Comparison of ENCODE assay signal across 37 mouse cellular contexts in genomic region chr17:12949669-12950068, GRCm38 (mm10). TPM values are rescaled to one million over a fixed set of nuclear protein-coding genes. Genes with fewer than 3 reads are reported as not detected.
"Had no signal": no experiment of that assay in that cellular context is flagged by ENCODE, and none has a peak within 500 bp of the region (broad histone marks: within the 10 kb centered on the region; RNA-seq: fewer than 3 reads in every experiment).

No protein-coding gene starts in this region.

- DNase-seq: heart, postnatal 10 days; heart, postnatal 14 days; heart, postnatal 36 days; heart, postnatal 4 days; kidney, adult 11 months; kidney, adult 18-20 months; kidney, adult 2 months; kidney, adult 8-10 months; kidney, adult 9 months; kidney, postnatal 10 days; kidney, postnatal 14 days; kidney, postnatal 25 days; kidney, postnatal 36 days; kidney, postnatal 4 days; layer of hippocampus, adult 9-11 months; layer of hippocampus, postnatal 36 days had no signal

- H3K9me3 ChIP-seq: heart, embryonic 12.5 days; heart, embryonic 13.5 days; heart, embryonic 15.5 days; hindbrain, embryonic 10.5 days; hindbrain, embryonic 12.5 days; hindbrain, embryonic 13.5 days; hindbrain, embryonic 15.5 days; intestine, embryonic 15.5 days; kidney, embryonic 15.5 days had no signal

- H3K9ac ChIP-seq: heart, embryonic 12.5 days; heart, embryonic 13.5 days; heart, embryonic 15.5 days; hindbrain, embryonic 12.5 days; hindbrain, embryonic 13.5 days; hindbrain, embryonic 14.5 days; hindbrain, embryonic 15.5 days; intestine, embryonic 15.5 days; kidney, embryonic 15.5 days had no signal

- H3K4me1 ChIP-seq: heart, embryonic 12.5 days; heart, embryonic 13.5 days; heart, embryonic 15.5 days; hindbrain, embryonic 10.5 days; hindbrain, embryonic 12.5 days; hindbrain, embryonic 13.5 days; hindbrain, embryonic 15.5 days; intestine, embryonic 15.5 days; kidney, embryonic 15.5 days had no signal

- H3K4me2 ChIP-seq: heart, embryonic 11.5 days; heart, embryonic 12.5 days; heart, embryonic 13.5 days; heart, embryonic 15.5 days; hindbrain, embryonic 12.5 days; hindbrain, embryonic 13.5 days; hindbrain, embryonic 14.5 days; hindbrain, embryonic 15.5 days; intestine, embryonic 15.5 days; kidney, embryonic 15.5 days had no signal

- H3K27me3 ChIP-seq: heart, embryonic 12.5 days; heart, embryonic 13.5 days; heart, embryonic 15.5 days; hindbrain, embryonic 12.5 days; hindbrain, embryonic 13.5 days; hindbrain, embryonic 15.5 days; intestine, embryonic 15.5 days; kidney, embryonic 15.5 days had no signal

- H3K4me3 ChIP-seq: heart, embryonic 12.5 days; heart, embryonic 13.5 days; heart, embryonic 15.5 days; hindbrain, embryonic 10.5 days; hindbrain, embryonic 12.5 days; hindbrain, embryonic 13.5 days; hindbrain, embryonic 15.5 days; intestine, embryonic 15.5 days; kidney, embryonic 15.5 days; layer of hippocampus, adult 2 months; left cerebral cortex, adult 2 months had no signal

- ATAC-seq: hindbrain, embryonic 16.5 days; hindbrain, postnatal 0 days; inflammation-experienced regulatory T-cells, adult 6 months; intestine, embryonic 15.5 days; intestine, embryonic 16.5 days; intestine, postnatal 0 days had no signal

- H3K27ac ChIP-seq: heart, embryonic 13.5 days; heart, embryonic 15.5 days; hindbrain, embryonic 10.5 days; hindbrain, embryonic 12.5 days; hindbrain, embryonic 13.5 days; hindbrain, embryonic 14.5 days; hindbrain, embryonic 15.5 days; hindbrain, postnatal 0 days; intestine, embryonic 15.5 days; kidney, embryonic 15.5 days; kidney, postnatal 0 days; layer of hippocampus, adult 2 months; left cerebral cortex, adult 2 months had no signal

RNA-seq across cellular contexts. Expression of gene Acat3, which starts 9.3 kb away (rescaled TPM):
- total RNA-seq: heart, postnatal 10 days; heart, postnatal 4 days had no signal
- polyA plus RNA-seq: heart, postnatal 0 days had no signal

RNA-seq across cellular contexts. Expression of gene Pnldc1, which starts 39.6 kb away (rescaled TPM):
- total RNA-seq: hematopoietic stem cell, adult 5-6 weeks had no signal
